Mouse (Mus musculus) heart, adult 2 months (tissue): ENCODE results near the gene Gm20388.

ENCODE experiments used
- CTCF ChIP-seq: fragments of 200-600 bp; IDR thresholded peaks from 2 replicates; pipeline ENCODE4 v1.8.1; 2022; ENCODE audit warnings: antibody characterized with exemption, mild to moderate bottlenecking, moderate library complexity
- EP300 ChIP-seq: fragments of 200-500 bp; IDR thresholded peaks from 2 replicates; pipeline ENCODE4 v1.6.1; 2011; ENCODE audit warnings: low read depth, low read length, control low read depth; ENCODE audit not compliant: insufficient read depth
- POLR2A ChIP-seq: fragments of 200-500 bp; IDR thresholded peaks from 2 replicates; pipeline ENCODE4 v1.6.1; 2011; ENCODE audit warnings: mild to moderate bottlenecking, low read depth, low read length, control low read depth; ENCODE audit not compliant: insufficient read depth

DNA sequence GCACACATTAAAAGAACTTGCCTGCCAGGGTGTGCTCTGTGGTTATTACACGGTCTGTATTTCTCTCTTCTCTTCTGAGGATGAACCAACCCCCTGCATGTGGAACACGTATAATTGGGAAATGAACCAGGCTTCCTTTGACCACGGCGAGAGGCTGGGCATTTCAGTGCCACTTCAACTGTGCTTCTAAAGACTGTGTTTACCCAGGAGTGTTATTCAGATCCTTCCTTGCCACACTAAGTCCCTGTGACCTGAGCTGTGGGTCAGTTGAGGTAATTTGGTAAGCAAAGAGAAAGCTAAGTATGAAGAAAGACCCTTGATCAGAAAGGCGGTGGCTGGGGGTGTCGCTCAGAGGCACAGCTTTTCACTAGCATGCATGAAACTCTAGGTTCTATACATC is 29.3 kb upstream of the Gm20388 start:
- TF ChIP-seq CTCF (no peak), POLR2A (no peak), EP300 (no peak)
